Mouse (Mus musculus): ENCODE data around the gene Tmed4.

- TF ChIP-seq CTCF (conservative IDR thresholded peaks at IDR 0.05; ENCODE audit: low read length) (no peak), NANOG (IDR thresholded peaks at IDR 0.05; ENCODE audit: borderline replicate concordance, low read length) (no peak), POU5F1 (IDR thresholded peaks at IDR 0.05; ENCODE audit: borderline replicate concordance, low read length) (no peak)
Measured at GRCm38 (mm10) chr11:6282940-6283339, 8.3 kb upstream of the Tmed4 start.

All from E14TG2a.4 (cell line).